In genomic region chr17:83312244-83312918, GRCm38 (mm10) we compare ENCODE assay signal across 7 mouse cellular contexts. TPM values are rescaled to one million over a fixed set of nuclear protein-coding genes. Genes with fewer than 3 reads are reported as not detected.
DNase-seq lines count a peak whose midpoint lies in the region; ATAC-seq and TF ChIP-seq lines count a peak whose summit lies in the region.

No protein-coding gene starts in this region.

- peak overlapping the region; percentile 41 for H3K9ac ChIP-seq in intestine, embryonic 16.5 days (ENCODE audit: low read depth, low read length)
- H3K9ac ChIP-seq in liver, embryonic 13.5 days: no peak overlapping the region
- H3K9ac ChIP-seq in stomach, embryonic 14.5 days (replicated peaks; ENCODE audit: low read depth, low read length): no peak overlapping the region

- no peak overlapping the region for H3K4me3 ChIP-seq in intestine, embryonic 16.5 days (ENCODE audit: low read length)
- H3K4me3 ChIP-seq in liver, embryonic 13.5 days (replicated peaks): no peak overlapping the region
- peak overlapping the region; percentile 7 for H3K4me3 ChIP-seq in myocyte
- no peak overlapping the region for H3K4me3 ChIP-seq in stomach, embryonic 14.5 days (ENCODE audit: low read depth, low read length)

- H3K27me3 ChIP-seq in intestine, embryonic 16.5 days (replicated peaks; ENCODE audit: control insufficient read depth, insufficient read depth, low read length): no peaks in the 10 kb centered on the region
- H3K27me3 ChIP-seq in liver, embryonic 13.5 days: peaks cover 17% of the 10 kb centered on the region
- H3K27me3 ChIP-seq in myocyte (ENCODE audit: control insufficient read depth, insufficient read depth, insufficient read length): no peaks in the 10 kb centered on the region
- H3K27me3 ChIP-seq in stomach, embryonic 14.5 days (ENCODE audit: control insufficient read depth, insufficient read depth, low read length): no peaks in the 10 kb centered on the region

- H3K36me3 ChIP-seq in intestine, embryonic 16.5 days (ENCODE audit: control insufficient read depth, insufficient read depth, low read length): no peaks in the 10 kb centered on the region
- no peaks in the 10 kb centered on the region for H3K36me3 ChIP-seq in liver, embryonic 13.5 days
- no peaks in the 10 kb centered on the region for H3K36me3 ChIP-seq in myocyte (ENCODE audit: control insufficient read depth, insufficient read depth)
- no peaks in the 10 kb centered on the region for H3K36me3 ChIP-seq in stomach, embryonic 14.5 days (ENCODE audit: control insufficient read depth, insufficient read depth, low read length)

- H3K4me1 ChIP-seq in intestine, embryonic 16.5 days (ENCODE audit: control insufficient read depth, insufficient read depth, low read length): peaks cover 31% of the 10 kb centered on the region
- H3K4me1 ChIP-seq in liver, embryonic 13.5 days (replicated peaks): peaks cover 26% of the 10 kb centered on the region
- peaks cover 26% of the 10 kb centered on the region for H3K4me1 ChIP-seq in stomach, embryonic 14.5 days (ENCODE audit: control insufficient read depth, insufficient read depth, low read length)

- no peaks in the 10 kb centered on the region for H3K9me3 ChIP-seq in intestine, embryonic 16.5 days (ENCODE audit: control insufficient read depth, low read length)
- H3K9me3 ChIP-seq in liver, embryonic 13.5 days (replicated peaks): no peaks in the 10 kb centered on the region
- H3K9me3 ChIP-seq in stomach, embryonic 14.5 days (ENCODE audit: control insufficient read depth, low read depth, low read length): no peaks in the 10 kb centered on the region

- DNase-seq in NIH3T3 (ENCODE audit: low read depth): peak; percentile 96
- DNase-seq in gonadal fat pad, adult 2 months (ENCODE audit: low read depth): peak; percentile 70
- no peak for DNase-seq in liver, embryonic 13.5 days

- H3ac ChIP-seq in myocyte (ENCODE audit: control insufficient read depth, insufficient read length): no peak overlapping the region

- WGBS in intestine, embryonic 16.5 days: 8% methylated on average over 15 of the region's 15 CpGs
- 1% methylated on average over 15 of the region's 15 CpGs for WGBS in liver, embryonic 13.5 days (ENCODE audit: insufficient replicate concordance)
- 4% methylated on average over 15 of the region's 15 CpGs for WGBS in stomach, embryonic 14.5 days

- no peaks in the 10 kb centered on the region for H3K79me2 ChIP-seq in myocyte (ENCODE audit: control insufficient read depth, insufficient read depth)

- H3K4me2 ChIP-seq in intestine, embryonic 16.5 days (ENCODE audit: low read depth, low read length): peak overlapping the region; percentile 40
- H3K4me2 ChIP-seq in liver, embryonic 13.5 days: peak overlapping the region; percentile 29
- peak overlapping the region; percentile 76 for H3K4me2 ChIP-seq in myocyte (ENCODE audit: low read depth)
- peak overlapping the region; percentile 32 for H3K4me2 ChIP-seq in stomach, embryonic 14.5 days (replicated peaks; ENCODE audit: low read depth, low read length)

- TF ChIP-seq POLR2A in myocyte (IDR thresholded peaks at IDR 0.05; ENCODE audit: insufficient read length, low read depth): no peak

- ATAC-seq in common myeloid progenitor, adult 5-6 weeks (replicated peaks; ENCODE audit: low read depth, poor library complexity, severe bottlenecking): peak; percentile 71
- ATAC-seq in intestine, embryonic 16.5 days: peak; percentile 16; the same call in 1 of the 2 replicates
- 0 out of 2 replicates have a peak, but pooled peaks have one; percentile 26 for ATAC-seq in liver, embryonic 13.5 days (ENCODE audit: low read depth)
- ATAC-seq in stomach, embryonic 14.5 days (ENCODE audit: insufficient number of reproducible peaks, insufficient read depth, low FRiP score, low read depth): peak; percentile 55

- H3K27ac ChIP-seq in intestine, embryonic 16.5 days (ENCODE audit: low read length): peak overlapping the region; percentile 77
- H3K27ac ChIP-seq in liver, embryonic 13.5 days: no peak overlapping the region
- peak overlapping the region; percentile 71; the same call in 1 of the 2 replicates for H3K27ac ChIP-seq in stomach, embryonic 14.5 days (ENCODE audit: low read length)

TF ChIP-seq in myocyte, 11 proteins besides CTCF, POLR2A, EP300 and RAD21:
- TF ChIP-seq TCF3 (IDR thresholded peaks at IDR 0.05; ENCODE audit: insufficient read length, low read depth) (no peak), MYOG (IDR thresholded peaks at IDR 0.05; ENCODE audit: control insufficient read depth in 1 of 3, insufficient read depth in 1 of 3, insufficient read length in 2 of 3, low read depth in 2 of 3) (no peak), SRF (IDR thresholded peaks at IDR 0.05; ENCODE audit: control insufficient read depth, insufficient read length, low read depth) (no peak), REST (IDR thresholded peaks at IDR 0.05; ENCODE audit: insufficient read depth, insufficient read length) (no peak), TCF12 (IDR thresholded peaks at IDR 0.05; ENCODE audit: insufficient read depth, poor library complexity, severe bottlenecking) (no peak)

RNA-seq across cellular contexts. Expression of gene Eml4, which starts 38.4 kb away (rescaled TPM):
- 66.6 and 76.2 TPM in 2 replicates for total RNA-seq in common myeloid progenitor, adult 5-6 weeks (2017)
- 17.7 and 18.2 TPM in 2 replicates for polyA plus RNA-seq in gonadal fat pad, adult 2 months (2012; rRNA removed)
- 26.3 and 28.8 TPM in 2 replicates for polyA plus RNA-seq in intestine, embryonic 16.5 days (2015; fragmentation: Nextera tagmentation; extraction: Ambion mirVana)
- 5.4 and 7.1 TPM in 2 replicates for polyA plus RNA-seq in liver, embryonic 13.5 days (2015; fragmentation: Nextera tagmentation; extraction: Ambion mirVana)
- polyA plus RNA-seq in myocyte (2012; fragmentation: generic; extraction: Trizol): 4.2 TPM
- 41.9 and 47.3 TPM in 2 replicates for polyA plus RNA-seq in stomach, embryonic 14.5 days (2014; fragmentation: Nextera tagmentation; extraction: Ambion mirVana)

Comparison
In these comparisons a context has a peak if more than half of its experiments do, and no peak if none do; other contexts are left out.
1. ATAC-seq: peak in every context shown above with its lines; median percentile 71 in common myeloid progenitor, adult 5-6 weeks; 55 in stomach, embryonic 14.5 days; 26 in liver, embryonic 13.5 days; 16 in intestine, embryonic 16.5 days.